Mouse (Mus musculus) testis, adult 2 months (tissue): ENCODE measurements around the gene Plscr1. TPM values are rescaled to one million over a fixed set of nuclear protein-coding genes. Genes with fewer than 3 reads are reported as not detected.

Experiments
- H3K27ac ChIP-seq: fragments of 200-500 bp; 2 replicates; pipeline ENCODE4 v1.5.1; 2012; ENCODE audit warnings: low read depth, low read length; ENCODE audit not compliant: control insufficient read depth, insufficient read depth
- H3K27me3 ChIP-seq: fragments of 200-500 bp; 2 replicates; pipeline ENCODE4 v1.6.1; 2012; ENCODE audit warnings: mild to moderate bottlenecking, low read length, moderate library complexity; ENCODE audit not compliant: control insufficient read depth, insufficient read depth
- H3K36me3 ChIP-seq: fragments of 200-500 bp; 2 replicates; pipeline ENCODE4 v1.6.1; 2012; ENCODE audit warnings: mild to moderate bottlenecking, low read length; ENCODE audit not compliant: control insufficient read depth, insufficient read depth
- H3K4me1 ChIP-seq: fragments of 200-500 bp; 2 replicates; pipeline ENCODE4 v1.6.1; 2012; ENCODE audit warnings: low read length; ENCODE audit not compliant: control insufficient read depth, insufficient read depth
- H3K4me3 ChIP-seq: fragments of 200-500 bp; 2 replicates; pipeline ENCODE4 v1.5.1; 2012; ENCODE audit warnings: low read depth, mild to moderate bottlenecking, low read length, moderate library complexity, mixed read lengths; ENCODE audit not compliant: control insufficient read depth
- CTCF ChIP-seq: fragments of 200-500 bp; IDR thresholded peaks from 2 replicates; pipeline ENCODE4 v1.5.1; 2012; ENCODE audit warnings: low read depth, mild to moderate bottlenecking, inconsistent platforms, low read length, moderate library complexity; ENCODE audit not compliant: control insufficient read depth, insufficient read depth, insufficient replicate concordance
- POLR2A ChIP-seq: fragments of 200-500 bp; IDR thresholded peaks from 2 replicates; pipeline ENCODE4 v1.6.1; 2012; ENCODE audit warnings: low read depth, mild to moderate bottlenecking, inconsistent platforms, low read length, moderate library complexity; ENCODE audit not compliant: control insufficient read depth
- polyA plus RNA-seq: library from polyadenylated mRNA; depleted of rRNA; stranded (reverse); fragments of >200 nt; gene quantifications from 2 replicates; pipeline ENCODE4 v1.2.3, GENCODE M21; 2012

The Plscr1 gene
- polyA plus RNA-seq, 1 experiment: 0.28 TPM

- Histone ChIP-seq H3K4me3 (no peak overlapping the region), H3K27me3 (no peaks in the 10 kb centered on the region), H3K27ac (no peak overlapping the region), H3K4me1 (no peaks in the 10 kb centered on the region), H3K36me3 (no peaks in the 10 kb centered on the region)
- no peak for TF ChIP-seq CTCF
- no peak for TF ChIP-seq POLR2A
These were observed 16.2 kb downstream of the Plscr1 start for GRCm38 (mm10) chr9:92265719-92266118.

DNA sequence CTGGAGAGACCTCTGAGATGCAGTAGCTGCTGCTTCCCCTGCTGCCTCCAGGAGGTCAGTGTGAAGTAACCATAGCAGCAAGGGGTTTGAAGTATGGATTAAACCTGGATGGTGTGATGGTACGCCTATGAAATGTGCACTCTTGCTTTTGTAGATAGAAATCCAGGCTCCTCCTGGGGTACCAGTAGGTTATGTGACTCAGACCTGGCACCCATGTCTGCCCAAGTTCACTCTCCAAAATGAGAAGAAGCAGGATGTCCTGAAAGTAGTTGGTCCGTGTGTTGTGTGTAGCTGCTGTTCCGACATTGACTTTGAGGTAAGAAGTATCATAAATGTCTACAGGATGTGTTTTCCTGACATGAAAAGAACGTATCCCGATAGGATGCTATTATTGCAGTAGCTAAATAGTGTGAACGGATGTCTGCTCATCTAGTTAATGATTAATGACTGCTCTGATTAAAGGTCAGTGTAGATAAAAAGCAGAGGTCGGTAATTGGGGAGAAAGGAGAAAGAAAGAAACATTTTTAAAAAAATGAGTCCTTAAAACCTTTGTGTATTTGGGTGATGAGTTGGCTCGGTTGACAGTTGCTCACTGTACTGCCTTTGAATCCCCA, 17.1 kb downstream of the Plscr1 start:
- no peak overlapping the region for H3K27ac ChIP-seq
- TF ChIP-seq POLR2A: no peak
- TF ChIP-seq CTCF: no peak
- H3K4me3 ChIP-seq: no peak overlapping the region
- no peaks in the 10 kb centered on the region for H3K36me3 ChIP-seq
- H3K27me3 ChIP-seq: no peaks in the 10 kb centered on the region
- H3K4me1 ChIP-seq: no peaks in the 10 kb centered on the region

DNA sequence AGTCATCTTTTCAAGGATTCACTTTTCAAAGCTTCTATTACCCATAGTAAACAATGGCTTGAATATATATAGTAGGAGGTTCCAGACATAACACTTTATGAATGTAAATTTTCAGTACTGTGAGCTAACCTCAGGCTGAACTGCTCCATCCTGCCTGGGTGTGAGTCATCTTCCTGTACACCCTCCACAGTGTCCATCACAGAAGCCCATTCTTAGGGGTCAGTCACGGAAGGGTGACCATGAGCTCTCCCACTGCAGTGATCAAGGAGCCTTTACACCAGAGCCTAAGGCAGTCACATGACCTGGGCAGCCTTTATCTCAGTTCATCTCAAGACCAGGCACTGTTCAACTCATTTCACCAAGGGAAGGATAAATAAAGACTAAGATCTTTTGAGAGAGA, 18.2 kb downstream of the Plscr1 start:
- no peaks in the 10 kb centered on the region for H3K27me3 ChIP-seq
- H3K27ac ChIP-seq: no peak overlapping the region
- no peaks in the 10 kb centered on the region for H3K36me3 ChIP-seq
- H3K4me3 ChIP-seq: no peak overlapping the region
- TF ChIP-seq POLR2A: no peak
- TF ChIP-seq CTCF: no peak
- H3K4me1 ChIP-seq: no peaks in the 10 kb centered on the region

DNA sequence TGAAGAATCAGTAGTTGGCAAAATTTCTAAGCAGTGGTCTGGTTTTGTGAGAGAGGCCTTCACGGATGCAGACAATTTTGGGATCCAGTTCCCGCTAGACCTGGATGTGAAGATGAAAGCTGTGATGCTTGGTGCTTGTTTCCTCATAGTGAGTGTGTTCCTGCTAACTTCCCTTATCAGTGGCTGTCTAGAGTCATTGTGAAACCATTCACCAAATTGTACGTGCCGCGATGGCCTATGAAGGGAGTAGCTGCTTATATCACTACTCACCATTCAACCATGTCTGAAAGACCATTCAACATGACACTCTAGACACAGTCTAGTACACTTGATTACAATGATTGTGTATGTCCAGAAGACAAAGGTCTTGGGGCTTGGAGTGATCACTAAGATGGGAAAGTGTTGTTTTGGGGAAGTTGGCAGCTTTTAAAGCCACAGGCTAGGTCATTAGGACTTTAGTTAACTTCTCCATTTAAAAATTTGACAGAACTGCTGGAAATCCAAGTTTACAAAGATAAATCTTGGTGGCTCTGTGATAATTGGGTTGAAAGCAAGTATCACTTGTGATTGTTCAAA, 20.4 kb downstream of the Plscr1 start:
- Histone ChIP-seq H3K36me3 (no peaks in the 10 kb centered on the region), H3K4me1 (no peaks in the 10 kb centered on the region), H3K4me3 (no peak overlapping the region), H3K27ac (no peak overlapping the region), H3K27me3 (no peaks in the 10 kb centered on the region)
- TF ChIP-seq POLR2A: no peak

DNA sequence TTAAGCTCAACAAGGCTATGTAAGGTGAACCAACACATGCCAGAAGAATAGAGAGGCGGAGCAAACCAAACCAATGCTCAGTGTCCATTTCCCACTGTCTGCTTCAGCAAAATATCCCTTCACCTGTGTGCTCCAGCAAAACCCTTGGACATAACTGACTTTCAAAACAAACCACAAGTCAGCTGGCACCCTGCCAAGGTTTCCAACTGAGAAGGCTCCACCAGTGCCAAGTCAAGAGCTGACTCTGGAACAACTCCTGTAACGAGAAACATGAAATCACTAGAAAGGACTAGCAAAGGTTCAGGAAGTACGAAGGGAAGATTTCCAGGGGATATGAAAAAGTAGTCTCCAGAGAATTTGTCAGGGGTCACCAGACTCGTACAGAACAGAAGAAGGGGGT, 21.4 kb downstream of the Plscr1 start:
- H3K27ac ChIP-seq: no peak overlapping the region
- no peaks in the 10 kb centered on the region for H3K27me3 ChIP-seq
- no peaks in the 10 kb centered on the region for H3K4me1 ChIP-seq
- TF ChIP-seq CTCF (no peak), POLR2A (no peak)
- no peak overlapping the region for H3K4me3 ChIP-seq
- no peaks in the 10 kb centered on the region for H3K36me3 ChIP-seq

GRCm38 (mm10) chr9:92272650-92273049, 23.1 kb downstream of the Plscr1 start:
- no peak overlapping the region for H3K4me3 ChIP-seq
- TF ChIP-seq POLR2A: no peak
- no peak for TF ChIP-seq CTCF
- no peaks in the 10 kb centered on the region for H3K27me3 ChIP-seq
- no peaks in the 10 kb centered on the region for H3K4me1 ChIP-seq
- no peak overlapping the region for H3K27ac ChIP-seq
- no peaks in the 10 kb centered on the region for H3K36me3 ChIP-seq

GRCm38 (mm10) chr9:92273271-92273670, 23.7 kb downstream of the Plscr1 start:
- no peaks in the 10 kb centered on the region for H3K27me3 ChIP-seq
- TF ChIP-seq CTCF: no peak
- no peak for TF ChIP-seq POLR2A
- no peak overlapping the region for H3K4me3 ChIP-seq
- no peaks in the 10 kb centered on the region for H3K4me1 ChIP-seq
- H3K36me3 ChIP-seq: no peaks in the 10 kb centered on the region
- no peak overlapping the region for H3K27ac ChIP-seq
